Mouse (Mus musculus): Measurements from ENCODE around the gene Cnn2. TPM values are rescaled to one million over a fixed set of nuclear protein-coding genes. Genes with fewer than 3 reads are reported as not detected.

Cnn2 gene
- polyA plus RNA-seq (2015; fragmentation: Nextera tagmentation; extraction: Ambion mirVana) = 30.0 and 32.2 TPM in 2 replicates

- H3K27ac ChIP-seq = no peak within 1 kb of the TSS
- peaks cover 48% of the 10 kb centered on the region for H3K27me3 ChIP-seq
Measured at GRCm38 (mm10) chr10:79988506-79989271, at the start of gene Cnn2. Gene Cnn2, plus strand, starts transcription at chr10:79988584.

DNA sequence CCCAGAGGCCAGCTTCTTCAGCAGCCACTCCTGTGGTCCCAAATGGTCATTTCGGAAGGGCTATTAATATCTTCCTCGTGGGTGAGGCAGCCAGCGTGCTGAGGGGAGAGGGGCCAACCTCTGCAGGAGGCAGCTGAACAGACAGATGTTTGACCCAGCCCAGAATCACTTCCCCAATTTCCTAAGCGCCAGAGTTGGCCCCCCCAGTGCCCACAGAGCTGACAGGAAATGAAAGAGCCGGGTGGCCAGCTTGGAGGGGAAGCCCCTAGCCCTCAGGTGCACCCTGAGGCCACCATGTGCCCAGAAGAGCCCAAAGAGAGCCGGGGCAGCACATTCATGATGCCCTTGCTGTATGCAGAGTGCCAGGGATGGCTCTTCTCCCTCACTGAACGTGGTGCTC lies 47.6 kb upstream of the Cnn2 start:
- peaks cover 21% of the 10 kb centered on the region for H3K4me1 ChIP-seq
- H3K4me3 ChIP-seq = no peak overlapping the region
- no peak overlapping the region for H3K9ac ChIP-seq
- ATAC-seq = no peak
- no peaks in the 10 kb centered on the region for H3K9me3 ChIP-seq (replicated peaks)
- WGBS = 73% methylated on average over 7 of the region's 7 CpGs
- no peak overlapping the region for H3K4me2 ChIP-seq
- H3K27ac ChIP-seq = no peak overlapping the region
- H3K36me3 ChIP-seq (ENCODE audit: poor library complexity, severe bottlenecking) = peaks cover 10% of the 10 kb centered on the region
- no peaks in the 10 kb centered on the region for H3K27me3 ChIP-seq

More at GRCm38 (mm10) chr10:79988506-79989271, at the start of gene Cnn2:
- H3K4me1 ChIP-seq = peaks cover 22% of the 10 kb centered on the region
- no peak for ATAC-seq
- H3K36me3 ChIP-seq (ENCODE audit: poor library complexity, severe bottlenecking) = no peaks in the 10 kb centered on the region
- H3K4me2 ChIP-seq = peak within 1 kb of the TSS; percentile 58
- 2% methylated on average over 42 of the region's 59 CpGs for WGBS
- H3K9me3 ChIP-seq (replicated peaks) = peaks cover 11% of the 10 kb centered on the region
- H3K9ac ChIP-seq = peak within 1 kb of the TSS; percentile 60
- peak within 1 kb of the TSS; percentile 42 for H3K4me3 ChIP-seq

DNA sequence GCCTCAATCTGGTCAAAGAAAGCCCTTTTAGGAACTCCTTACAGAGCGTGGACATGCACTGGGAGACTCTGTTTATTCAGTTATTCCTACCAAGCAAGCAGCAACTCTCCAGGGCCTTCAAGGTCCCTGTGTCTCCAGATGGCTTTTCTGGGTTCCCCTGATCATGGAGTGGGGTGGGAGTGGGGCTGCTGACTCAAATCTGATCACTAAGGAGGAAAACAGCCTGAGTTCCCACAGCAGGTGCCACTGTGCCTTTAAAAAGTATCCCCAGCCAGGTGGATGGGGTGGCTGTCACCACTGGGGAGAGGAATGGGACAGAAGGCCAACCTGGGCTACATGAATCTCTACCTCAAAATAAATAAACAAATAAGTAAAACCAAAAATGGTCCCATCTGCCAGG lies 45.4 kb upstream of the Cnn2 start:
- Histone ChIP-seq H3K36me3 (ENCODE audit: poor library complexity, severe bottlenecking) (peaks cover 15% of the 10 kb centered on the region), H3K4me3 (no peak overlapping the region), H3K4me1 (peaks cover 21% of the 10 kb centered on the region), H3K9ac (no peak overlapping the region), H3K4me2 (no peak overlapping the region), H3K27me3 (no peaks in the 10 kb centered on the region), H3K9me3 (replicated peaks) (no peaks in the 10 kb centered on the region), H3K27ac (no peak overlapping the region)
- ATAC-seq = no peak
- WGBS = 83% methylated on average over 1 of the region's 1 CpGs

- no peak for ATAC-seq
- 75% methylated on average over 9 of the region's 9 CpGs for WGBS
- H3K27me3 ChIP-seq = no peaks in the 10 kb centered on the region
- no peak overlapping the region for H3K27ac ChIP-seq
- H3K9me3 ChIP-seq (replicated peaks) = no peaks in the 10 kb centered on the region
- no peak overlapping the region for H3K9ac ChIP-seq
- peaks cover 21% of the 10 kb centered on the region for H3K4me1 ChIP-seq
- H3K4me2 ChIP-seq = no peak overlapping the region
- peaks cover 17% of the 10 kb centered on the region for H3K36me3 ChIP-seq (ENCODE audit: poor library complexity, severe bottlenecking)
- no peak overlapping the region for H3K4me3 ChIP-seq
Measured at GRCm38 (mm10) chr10:79943471-79943901, 44.9 kb upstream of the Cnn2 start.

- Histone ChIP-seq H3K9ac (peak overlapping the region; percentile 6; the same call in 1 of the 2 replicates), H3K27me3 (no peaks in the 10 kb centered on the region), H3K27ac (peak overlapping the region; percentile 54), H3K9me3 (replicated peaks) (no peaks in the 10 kb centered on the region), H3K4me3 (no peak overlapping the region), H3K4me2 (peak overlapping the region; percentile 14; the same call in 1 of the 2 replicates), H3K4me1 (peaks cover 21% of the 10 kb centered on the region), H3K36me3 (ENCODE audit: poor library complexity, severe bottlenecking) (peaks cover 39% of the 10 kb centered on the region)
- ATAC-seq = peak; percentile 27; the same call in 1 of the 2 replicates
- WGBS = 23% methylated on average over 16 of the region's 16 CpGs
Measured at GRCm38 (mm10) chr10:79945507-79946234, 42.7 kb upstream of the Cnn2 start.

GRCm38 (mm10) chr10:79946752-79947322 lies 41.5 kb upstream of the Cnn2 start:
- no peak overlapping the region for H3K4me3 ChIP-seq
- H3K36me3 ChIP-seq (ENCODE audit: poor library complexity, severe bottlenecking) = peaks cover 46% of the 10 kb centered on the region
- 19% methylated on average over 7 of the region's 7 CpGs for WGBS
- ATAC-seq = no peak
- H3K4me1 ChIP-seq = peaks cover 21% of the 10 kb centered on the region
- no peak overlapping the region for H3K27ac ChIP-seq
- H3K9ac ChIP-seq = peak overlapping the region; percentile 38; the same call in 1 of the 2 replicates
- H3K4me2 ChIP-seq = no peak overlapping the region; the same call in 1 of the 2 replicates
- no peaks in the 10 kb centered on the region for H3K9me3 ChIP-seq (replicated peaks)
- no peaks in the 10 kb centered on the region for H3K27me3 ChIP-seq

DNA sequence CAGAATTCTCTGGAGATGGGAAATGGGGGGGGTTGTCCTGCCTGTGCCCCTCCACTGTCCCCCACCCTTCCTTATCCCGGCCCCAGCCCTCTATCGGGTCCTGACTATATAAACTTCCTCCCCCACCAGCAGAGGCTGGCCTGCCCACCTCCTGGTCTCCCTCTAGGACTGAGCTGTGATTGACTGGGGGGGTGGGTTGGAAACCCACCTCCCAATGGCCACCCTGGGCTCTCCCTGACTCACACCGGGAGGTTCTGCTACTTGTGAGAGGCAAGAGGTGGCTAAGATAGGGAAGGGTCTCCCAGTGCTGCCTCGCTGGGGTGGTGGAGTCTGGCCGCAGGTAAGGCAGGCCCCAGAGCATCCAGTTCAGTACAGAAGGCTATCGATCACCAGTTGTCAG lies 40.9 kb upstream of the Cnn2 start:
- Histone ChIP-seq H3K36me3 (ENCODE audit: poor library complexity, severe bottlenecking) (peaks cover 41% of the 10 kb centered on the region), H3K4me2 (no peak overlapping the region), H3K9me3 (replicated peaks) (no peaks in the 10 kb centered on the region), H3K9ac (no peak overlapping the region), H3K4me1 (peaks cover 21% of the 10 kb centered on the region), H3K27ac (no peak overlapping the region), H3K4me3 (no peak overlapping the region), H3K27me3 (no peaks in the 10 kb centered on the region)
- no peak for ATAC-seq
- whole genome bisulfite sequencing = 72% methylated on average over 6 of the region's 6 CpGs

GRCm38 (mm10) chr10:79949873-79950272 lies 38.5 kb upstream of the Cnn2 start:
- no peak for ATAC-seq
- peaks cover 53% of the 10 kb centered on the region for H3K36me3 ChIP-seq (ENCODE audit: poor library complexity, severe bottlenecking)
- WGBS = 95% methylated on average over 4 of the region's 4 CpGs

DNA sequence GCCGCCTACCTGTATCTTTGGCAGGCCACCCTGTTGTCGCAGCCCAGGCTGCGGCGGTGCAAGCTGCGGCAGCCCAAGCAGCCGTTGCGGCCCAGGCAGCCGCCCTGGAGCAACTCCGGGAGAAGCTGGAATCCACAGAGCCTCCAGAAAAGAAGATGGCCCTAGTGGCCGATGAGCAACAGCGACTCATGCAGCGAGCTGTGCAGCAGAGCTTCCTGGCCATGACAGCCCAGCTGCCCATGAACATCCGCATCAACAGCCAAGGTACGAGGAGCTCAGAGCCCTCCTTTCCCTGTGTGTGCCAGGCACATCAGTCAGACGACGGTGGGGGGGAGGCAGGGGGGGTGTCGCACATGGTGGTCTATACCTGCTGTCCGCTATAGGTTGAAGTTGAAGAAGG lies 37.7 kb upstream of the Cnn2 start:
- Histone ChIP-seq H3K4me3 (no peak overlapping the region), H3K4me1 (peaks cover 15% of the 10 kb centered on the region), H3K36me3 (ENCODE audit: poor library complexity, severe bottlenecking) (peaks cover 53% of the 10 kb centered on the region), H3K9ac (no peak overlapping the region), H3K9me3 (replicated peaks) (no peaks in the 10 kb centered on the region), H3K4me2 (no peak overlapping the region), H3K27ac (no peak overlapping the region), H3K27me3 (no peaks in the 10 kb centered on the region)
- ATAC-seq = no peak
- 84% methylated on average over 18 of the region's 18 CpGs for WGBS

More at GRCm38 (mm10) chr10:79949873-79950272, 38.5 kb upstream of the Cnn2 start:
- Histone ChIP-seq H3K4me1 (peaks cover 21% of the 10 kb centered on the region), H3K9ac (no peak overlapping the region), H3K27me3 (no peaks in the 10 kb centered on the region), H3K27ac (no peak overlapping the region), H3K4me2 (no peak overlapping the region), H3K4me3 (no peak overlapping the region), H3K9me3 (replicated peaks) (no peaks in the 10 kb centered on the region)

- Histone ChIP-seq H3K9ac (no peak overlapping the region), H3K4me3 (no peak overlapping the region), H3K36me3 (ENCODE audit: poor library complexity, severe bottlenecking) (peaks cover 41% of the 10 kb centered on the region), H3K27me3 (0 out of 2 replicates have a peak, but pooled peaks cover 5% of the 10 kb centered on the region), H3K4me2 (no peak overlapping the region), H3K4me1 (peaks cover 4% of the 10 kb centered on the region; the same call in 1 of the 2 replicates), H3K27ac (no peak overlapping the region), H3K9me3 (replicated peaks) (no peaks in the 10 kb centered on the region)
- ATAC-seq = no peak
- 89% methylated on average over 6 of the region's 6 CpGs for WGBS
Measured at GRCm38 (mm10) chr10:79953946-79954345, 34.4 kb upstream of the Cnn2 start.

GRCm38 (mm10) chr10:79955691-79956090 lies 32.7 kb upstream of the Cnn2 start:
- Histone ChIP-seq H3K36me3 (ENCODE audit: poor library complexity, severe bottlenecking) (peaks cover 23% of the 10 kb centered on the region), H3K4me1 (peaks cover 7% of the 10 kb centered on the region), H3K4me3 (no peak overlapping the region), H3K27me3 (0 out of 2 replicates have a peak, but pooled peaks cover 5% of the 10 kb centered on the region), H3K9me3 (replicated peaks) (no peaks in the 10 kb centered on the region), H3K27ac (no peak overlapping the region), H3K4me2 (no peak overlapping the region), H3K9ac (0 out of 2 replicates have a peak overlapping the region, but pooled peaks have one; percentile 3)
- no peak for ATAC-seq
- 79% methylated on average over 9 of the region's 9 CpGs for WGBS

Data from forebrain, embryonic 13.5 days (tissue).